Mouse (Mus musculus): ENCODE results near the gene Vopp1.

- TF ChIP-seq CTCF (IDR thresholded peaks at IDR 0.05; ENCODE audit: low read depth, low read length) (no peak), POLR2AphosphoS5 (IDR thresholded peaks at IDR 0.05; ENCODE audit: insufficient replicate concordance, low read depth, low read length) (no peak), GATA1 (IDR thresholded peaks at IDR 0.05; ENCODE audit: borderline replicate concordance, low read length) (no peak), TAL1 (conservative IDR thresholded peaks at IDR 0.05; ENCODE audit: low read depth, low read length) (no peak), GATA2 (IDR thresholded peaks at IDR 0.05; ENCODE audit: borderline replicate concordance, low read depth, low read length) (no peak)
These were observed 26.0 kb downstream of the Vopp1 start for GRCm38 (mm10) chr6:57798986-57799385.
